Mouse (Mus musculus) ES-E14 (cell line): Measurements from ENCODE around the gene Rab13. TPM values are rescaled to one million over a fixed set of nuclear protein-coding genes. Genes with fewer than 3 reads are reported as not detected.
A peak's percentile ranks its signal among the peaks of the same experiment; 100 is the strongest.

Source experiments
- DNase-seq: peaks from one replicate; pipeline ENCODE4 v3.0.0-alpha.2; 2013; ENCODE audit warnings: low read depth, low spot score
- H3K27ac ChIP-seq: 2 replicates; pipeline ENCODE4 v1.5.1; 2012; ENCODE audit warnings: low read depth, mild to moderate bottlenecking, low read length, moderate library complexity, mixed read lengths; ENCODE audit not compliant: poor library complexity, insufficient read depth, severe bottlenecking
- H3K36me3 ChIP-seq: 2 replicates; pipeline ENCODE4 v1.6.1; 2012; ENCODE audit warnings: mild to moderate bottlenecking, low read length, moderate library complexity, mixed read lengths; ENCODE audit not compliant: control insufficient read depth, poor library complexity, insufficient read depth, severe bottlenecking
- H3K4me1 ChIP-seq, 2 experiments: fragments of 150-350 bp in 1 of 2; sonication (generic) in 1 of 2; 2 replicates each; pipeline ENCODE4 v1.6.1; 2012; ENCODE audit warnings: low read length in 2 of 2, mild to moderate bottlenecking in 1 of 2, mixed read lengths in 1 of 2; ENCODE audit not compliant: control insufficient read depth in 2 of 2, insufficient read depth in 2 of 2, poor library complexity in 1 of 2
- H3K4me3 ChIP-seq, 2 experiments: fragments of 150-350 bp in 1 of 2; sonication (generic) in 1 of 2; 2 replicates each; pipeline ENCODE4 v1.5.1; 2012; ENCODE audit warnings: low read length in 2 of 2, low read depth in 1 of 2, mild to moderate bottlenecking in 1 of 2, mixed read lengths in 1 of 2; ENCODE audit not compliant: insufficient read depth in 1 of 2, poor library complexity in 1 of 2, severe bottlenecking in 1 of 2
- H3K9ac ChIP-seq: 2 replicates; pipeline ENCODE4 v1.6.1; 2012; ENCODE audit warnings: low read depth, mild to moderate bottlenecking, low read length, mixed read lengths; ENCODE audit not compliant: poor library complexity, insufficient read depth, severe bottlenecking
- H3K9me3 ChIP-seq: fragments of 150-350 bp; sonication (generic); 2 replicates; pipeline ENCODE4 v1.6.1; 2012; ENCODE audit warnings: low read depth, mild to moderate bottlenecking, low read length; ENCODE audit not compliant: control insufficient read depth, insufficient read depth
- CHD2 ChIP-seq: IDR thresholded peaks from 2 replicates; pipeline ENCODE4 v1.6.1; 2014; ENCODE audit warnings: mild to moderate bottlenecking, low read depth, low read length, inconsistent platforms
- HCFC1 ChIP-seq: IDR thresholded peaks from 2 replicates; pipeline ENCODE4 v1.6.1; 2012; ENCODE audit warnings: low read length, inconsistent platforms, borderline replicate concordance; ENCODE audit not compliant: insufficient read depth
- MAFK ChIP-seq: IDR thresholded peaks from 2 replicates; pipeline ENCODE4 v1.6.1; 2014; ENCODE audit warnings: mild to moderate bottlenecking, low read depth, low read length, inconsistent platforms; ENCODE audit not compliant: insufficient read depth
- ZC3H11A ChIP-seq: IDR thresholded peaks from 2 replicates; pipeline ENCODE4 v1.6.1; 2012; ENCODE audit warnings: low read depth, mild to moderate bottlenecking, inconsistent platforms, low read length, borderline replicate concordance
- ZNF384 ChIP-seq: IDR thresholded peaks from 2 replicates; pipeline ENCODE4 v1.6.1; 2012; ENCODE audit warnings: low read depth, low read length, inconsistent platforms
- in situ Hi-C, 2 experiments: fragments of 600-800 bp; cut with MboI; formaldehyde crosslinking; loops; one replicate each; pipeline ENCODE4 v1.15.1; 2025; ENCODE audit warnings: low sequenced_read_pairs in 2 of 2, inconsistent platforms in 1 of 2; ENCODE audit not compliant: unreplicated experiment in 2 of 2
- total RNA-seq: library from RNA; depleted of rRNA; stranded (reverse); fragments of 300-350 nt; gene quantifications from 2 replicates; pipeline ENCODE4 v1.2.3, GENCODE M21; 2012

Gene Rab13
- total RNA-seq, 1 experiment, result 13.2 TPM

DNA sequence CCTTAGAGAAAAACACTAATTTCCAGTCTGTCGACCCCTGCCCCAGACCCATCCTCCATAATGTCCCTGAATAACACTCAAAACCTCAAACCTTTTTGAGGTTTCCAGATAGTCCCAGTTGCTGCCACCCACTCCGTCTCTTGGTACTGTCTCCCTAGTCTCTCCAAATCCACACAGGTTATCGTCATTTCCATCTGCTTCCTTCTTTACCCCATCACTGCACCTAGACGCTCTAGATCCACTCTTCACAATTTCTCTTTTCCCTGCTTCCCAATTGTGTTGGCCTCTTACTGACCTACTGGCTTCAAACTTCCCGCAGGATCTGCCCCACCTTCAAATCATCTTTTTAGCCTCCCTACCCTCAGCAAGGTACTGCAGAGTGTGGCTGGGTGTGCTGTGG is 7.6 kb downstream of the Rab13 start:
- no peaks in the 10 kb centered on the region for H3K9me3 ChIP-seq
- peak overlapping the region; percentile 25 to 62; a peak in 2 of 4 replicates for H3K4me3 ChIP-seq
- TF ChIP-seq MAFK (no peak), ZC3H11A (no peak), CHD2 (no peak), HCFC1 (no peak), ZNF384 (no peak)
- no peak for DNase-seq
- H3K9ac ChIP-seq, result peak overlapping the region; percentile 72
- peaks cover 7 to 18% of the 10 kb centered on the region in 2 experiments for H3K4me1 ChIP-seq
- no peak overlapping the region for H3K27ac ChIP-seq
- in situ Hi-C loops, result no loop called here
- H3K36me3 ChIP-seq, result no peaks in the 10 kb centered on the region

- no peak for DNase-seq
- no peak overlapping the region for H3K9ac ChIP-seq
- H3K9me3 ChIP-seq, result no peaks in the 10 kb centered on the region
- no peak overlapping the region for H3K4me3 ChIP-seq
- TF ChIP-seq ZC3H11A, result no peak
- no peak for TF ChIP-seq CHD2
- no peak for TF ChIP-seq MAFK
- no peak for TF ChIP-seq ZNF384
- TF ChIP-seq HCFC1, result no peak
- peaks cover 7 to 17% of the 10 kb centered on the region in 2 experiments for H3K4me1 ChIP-seq
- in situ Hi-C loops, result no loop called here
- H3K27ac ChIP-seq, result no peak overlapping the region
- H3K36me3 ChIP-seq, result no peaks in the 10 kb centered on the region
Measured at GRCm38 (mm10) chr3:90222455-90222854, 9.0 kb downstream of the Rab13 start.

DNA sequence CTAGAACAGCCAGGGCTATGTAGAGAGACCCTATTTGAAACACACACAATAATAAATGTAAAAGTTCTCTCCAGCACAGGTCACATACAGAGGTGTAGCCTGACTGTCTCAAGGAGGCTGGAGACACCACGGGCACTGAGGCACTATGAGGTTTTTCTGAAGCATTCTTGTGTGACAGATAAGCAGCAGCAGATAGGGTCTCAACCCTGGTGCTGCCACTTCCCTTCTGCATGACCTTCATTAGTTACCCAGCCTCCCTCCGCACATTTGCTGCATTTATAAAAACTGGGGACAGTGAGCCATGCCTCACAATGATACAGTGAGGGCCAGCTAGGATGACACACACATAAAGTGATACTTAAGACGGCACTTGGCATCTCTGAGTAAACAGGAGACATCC is 9.4 kb downstream of the Rab13 start:
- TF ChIP-seq HCFC1 (no peak), ZNF384 (no peak), CHD2 (no peak)
- in situ Hi-C loops, result no loop called here
- H3K9ac ChIP-seq, result no peak overlapping the region
- no peak overlapping the region for H3K27ac ChIP-seq
- H3K9me3 ChIP-seq, result no peaks in the 10 kb centered on the region
- H3K4me3 ChIP-seq, result no peak overlapping the region
- H3K4me1 ChIP-seq, result peaks cover 7 to 17% of the 10 kb centered on the region in 2 experiments
- DNase-seq, result no peak
- no peaks in the 10 kb centered on the region for H3K36me3 ChIP-seq

- peaks cover 7 to 17% of the 10 kb centered on the region in 2 experiments for H3K4me1 ChIP-seq
- in situ Hi-C loops, result no loop called here
Measured at GRCm38 (mm10) chr3:90224331-90224730, 10.8 kb downstream of the Rab13 start.

GRCm38 (mm10) chr3:90231075-90231474 is 17.6 kb downstream of the Rab13 start:
- H3K36me3 ChIP-seq, result peaks cover 3% of the 10 kb centered on the region
- in situ Hi-C loops, result no loop called here
- no peaks in the 10 kb centered on the region for H3K9me3 ChIP-seq
- peak overlapping the region; percentile 70; the same call in 1 of the 2 replicates for H3K27ac ChIP-seq
- TF ChIP-seq CHD2, result no peak
- no peak for TF ChIP-seq ZNF384
- no peak for DNase-seq
- H3K4me3 ChIP-seq, result peak overlapping the region; percentile 74 to 76
- H3K9ac ChIP-seq, result peak overlapping the region; percentile 88; the same call in 1 of the 2 replicates
- H3K4me1 ChIP-seq, result no peaks in the 10 kb centered on the region; a peak in 1 of 4 replicates

More at GRCm38 (mm10) chr3:90224331-90224730, 10.8 kb downstream of the Rab13 start:
- peak; percentile 71 for DNase-seq
- no peak overlapping the region for H3K9ac ChIP-seq
- H3K9me3 ChIP-seq, result no peaks in the 10 kb centered on the region
- H3K4me3 ChIP-seq, result no peak overlapping the region
- no peak overlapping the region for H3K27ac ChIP-seq
- no peaks in the 10 kb centered on the region for H3K36me3 ChIP-seq
- TF ChIP-seq ZNF384 (no peak), CHD2 (no peak), HCFC1 (no peak), MAFK (no peak), ZC3H11A (no peak)
